In genomic region chr12:26533641-26534151, GRCm38 (mm10) we compare ENCODE assay signal across 11 mouse cellular contexts.
A peak's percentile ranks its signal among the peaks of the same experiment; 100 is the strongest.
DNase-seq lines count a peak whose midpoint lies in the region; ATAC-seq and TF ChIP-seq lines count a peak whose summit lies in the region.
"Had no signal": no experiment of that assay in that cellular context is flagged by ENCODE, and none has a peak within 500 bp of the region (broad histone marks: within the 10 kb centered on the region; RNA-seq: fewer than 3 reads in every experiment).

No protein-coding gene starts in this region.

- 0 out of 2 replicates have a peak, but pooled peaks cover 5% of the 10 kb centered on the region for H3K4me1 ChIP-seq in intestine, embryonic 16.5 days (ENCODE audit: control insufficient read depth, insufficient read depth, low read length)
- no peaks in the 10 kb centered on the region for H3K4me1 ChIP-seq in intestine, postnatal 0 days (replicated peaks; ENCODE audit: control insufficient read depth, insufficient read depth, low read length)
- H3K4me1 ChIP-seq in forebrain, embryonic 13.5 days, result peaks cover 24% of the 10 kb centered on the region
- H3K4me1 ChIP-seq in limb, embryonic 13.5 days, result peaks cover 27% of the 10 kb centered on the region

- no peaks in the 10 kb centered on the region for H3K9me3 ChIP-seq in intestine, embryonic 16.5 days (ENCODE audit: control insufficient read depth, low read length)
- H3K9me3 ChIP-seq in intestine, postnatal 0 days (ENCODE audit: control insufficient read depth), result no peaks in the 10 kb centered on the region
- no peaks in the 10 kb centered on the region for H3K9me3 ChIP-seq in forebrain, embryonic 13.5 days (replicated peaks)
- H3K9me3 ChIP-seq in limb, embryonic 13.5 days, result peaks cover 9% of the 10 kb centered on the region; the same call in 1 of the 2 replicates
- H3K9me3 ChIP-seq: heart, embryonic 15.5 days had no signal

- no peaks in the 10 kb centered on the region for H3K36me3 ChIP-seq in intestine, embryonic 16.5 days (ENCODE audit: control insufficient read depth, insufficient read depth, low read length)
- no peaks in the 10 kb centered on the region for H3K36me3 ChIP-seq in intestine, postnatal 0 days (ENCODE audit: control insufficient read depth, insufficient read depth)
- H3K36me3 ChIP-seq in forebrain, embryonic 13.5 days (ENCODE audit: poor library complexity, severe bottlenecking), result no peaks in the 10 kb centered on the region
- H3K36me3 ChIP-seq in limb, embryonic 13.5 days, result no peaks in the 10 kb centered on the region
- H3K36me3 ChIP-seq: heart, embryonic 15.5 days had no signal

- no peaks in the 10 kb centered on the region for H3K27me3 ChIP-seq in intestine, embryonic 16.5 days (replicated peaks; ENCODE audit: control insufficient read depth, insufficient read depth, low read length)
- H3K27me3 ChIP-seq in intestine, postnatal 0 days (replicated peaks; ENCODE audit: control insufficient read depth, insufficient read depth, low read length), result no peaks in the 10 kb centered on the region
- H3K27me3 ChIP-seq in forebrain, embryonic 13.5 days, result no peaks in the 10 kb centered on the region
- no peaks in the 10 kb centered on the region; the same call in 1 of the 2 replicates for H3K27me3 ChIP-seq in limb, embryonic 13.5 days
- H3K27me3 ChIP-seq: Patski had no signal

- no peak overlapping the region for H3K4me3 ChIP-seq in intestine, embryonic 16.5 days (ENCODE audit: low read length)
- no peak overlapping the region for H3K4me3 ChIP-seq in intestine, postnatal 0 days (ENCODE audit: low read depth, low read length)
- peak overlapping the region; percentile 6; the same call in 1 of the 2 replicates for H3K4me3 ChIP-seq in forebrain, embryonic 13.5 days
- H3K4me3 ChIP-seq in limb, embryonic 13.5 days, result no peak overlapping the region
- H3K4me3 ChIP-seq: heart, embryonic 15.5 days had no signal

- H3K27ac ChIP-seq in intestine, embryonic 16.5 days (ENCODE audit: low read length), result no peak overlapping the region
- H3K27ac ChIP-seq in intestine, postnatal 0 days (ENCODE audit: low read depth, low read length), result no peak overlapping the region
- peak overlapping the region; percentile 92 for H3K27ac ChIP-seq in forebrain, embryonic 13.5 days
- peak overlapping the region; percentile 72 for H3K27ac ChIP-seq in limb, embryonic 13.5 days
- H3K27ac ChIP-seq: heart, embryonic 15.5 days; liver, embryonic 14.5 days had no signal

- TF ChIP-seq CTCF in intestine, postnatal 0 days (IDR thresholded peaks at IDR 0.05; ENCODE audit: low read depth), result no peak

- no peak overlapping the region for H3K9ac ChIP-seq in intestine, embryonic 16.5 days (ENCODE audit: low read depth, low read length)
- H3K9ac ChIP-seq in intestine, postnatal 0 days (ENCODE audit: low read depth, low read length), result no peak overlapping the region
- H3K9ac ChIP-seq in forebrain, embryonic 13.5 days, result peak overlapping the region; percentile 50
- no peak overlapping the region for H3K9ac ChIP-seq in limb, embryonic 13.5 days
- H3K9ac ChIP-seq: heart, embryonic 15.5 days; liver, embryonic 14.5 days had no signal

- WGBS in intestine, embryonic 16.5 days, result 33% methylated on average over 9 of the region's 9 CpGs
- WGBS in intestine, postnatal 0 days, result 65% methylated on average over 9 of the region's 9 CpGs
- WGBS in forebrain, embryonic 13.5 days, result 21% methylated on average over 9 of the region's 9 CpGs
- WGBS in limb, embryonic 13.5 days, result 20% methylated on average over 9 of the region's 9 CpGs

- DNase-seq in retina, embryonic 14.5 days (ENCODE audit: low spot score), result peak; percentile 48
- DNase-seq in thymus, postnatal 4 days, result no peak
- DNase-seq in lung, postnatal 25 days (ENCODE audit: low spot score), result no peak

- no peak overlapping the region for H3K4me2 ChIP-seq in intestine, embryonic 16.5 days (ENCODE audit: low read depth, low read length)
- no peak overlapping the region for H3K4me2 ChIP-seq in intestine, postnatal 0 days (replicated peaks; ENCODE audit: low read depth)
- peak overlapping the region; percentile 46 for H3K4me2 ChIP-seq in forebrain, embryonic 13.5 days
- H3K4me2 ChIP-seq in limb, embryonic 13.5 days (replicated peaks), result peak overlapping the region; percentile 21; the same call in 1 of the 2 replicates

- ATAC-seq in intestine, embryonic 16.5 days, result 0 out of 2 replicates have a peak, but pooled peaks have one; percentile 22
- ATAC-seq in intestine, postnatal 0 days, result no peak
- peak; percentile 77 for ATAC-seq in forebrain, embryonic 13.5 days
- peak; percentile 41 for ATAC-seq in limb, embryonic 13.5 days (ENCODE audit: low FRiP score, low read depth)
- ATAC-seq in cerebellum, adult (ENCODE audit: insufficient number of reproducible peaks, low FRiP score, low TSS enrichment), result no peak
- ATAC-seq: Patski had no signal

Comparison
In these comparisons a context has a peak if more than half of its experiments do, and no peak if none do; other contexts are left out.
1. ATAC-seq: peak in intestine, embryonic 16.5 days (single experiment), forebrain, embryonic 13.5 days (single experiment) and limb, embryonic 13.5 days (single experiment); none in intestine, postnatal 0 days (single experiment) and cerebellum, adult (single experiment).
2. H3K27ac ChIP-seq: peak in forebrain, embryonic 13.5 days (single experiment) and limb, embryonic 13.5 days (single experiment); none in intestine, embryonic 16.5 days (single experiment) and intestine, postnatal 0 days (single experiment).
3. H3K4me2 ChIP-seq: peak in forebrain, embryonic 13.5 days (single experiment) and limb, embryonic 13.5 days (single experiment); none in intestine, embryonic 16.5 days (single experiment) and intestine, postnatal 0 days (single experiment).